In the genomic region with DNA sequence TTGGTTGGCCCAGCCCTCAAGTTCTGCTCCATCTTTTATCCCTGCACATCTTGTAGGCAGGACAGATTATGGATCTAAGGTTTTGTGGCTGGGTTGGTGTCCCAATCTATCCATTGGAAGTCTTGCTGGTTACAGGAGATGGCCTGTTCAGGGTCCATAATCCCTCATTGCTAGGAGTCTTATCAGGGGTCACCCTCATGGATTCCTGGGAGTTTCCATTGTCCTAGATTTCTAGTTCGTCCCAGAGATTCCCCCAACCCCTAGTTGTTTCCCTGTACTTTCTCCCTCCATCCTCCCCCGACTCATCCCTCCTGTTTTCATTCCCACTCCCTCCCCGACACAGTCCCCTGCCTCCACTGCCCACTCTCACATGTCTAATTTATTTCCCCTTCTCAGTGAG, we compare ENCODE assay signal across 25 mouse cellular contexts.
"Had no signal": no experiment of that assay in that cellular context is flagged by ENCODE, and none has a peak within 500 bp of the region (broad histone marks: within the 10 kb centered on the region; RNA-seq: fewer than 3 reads in every experiment).

No protein-coding gene starts in this region.

- H3K4me1 ChIP-seq: hindbrain, embryonic 13.5 days; hindbrain, embryonic 15.5 days; kidney, embryonic 15.5 days; limb, embryonic 13.5 days; limb, embryonic 15.5 days; liver, embryonic 12.5 days had no signal

- ATAC-seq: hindbrain, postnatal 0 days; intestine, embryonic 16.5 days; liver, embryonic 12.5 days had no signal

- DNase-seq: gastrocnemius, postnatal 14 days; gastrocnemius, postnatal 36 days; heart, adult 18-20 months; heart, postnatal 14 days; heart, postnatal 36 days; kidney, adult 11 months; kidney, adult 2 months; kidney, adult 9 months; kidney, postnatal 14 days; kidney, postnatal 36 days; layer of hippocampus, adult 9-11 months; layer of hippocampus, postnatal 36 days; left cerebral cortex, postnatal 4 days; lung, adult 18-20 months had no signal

- H3K27ac ChIP-seq: hindbrain, embryonic 13.5 days; hindbrain, embryonic 15.5 days; hindbrain, postnatal 0 days; kidney, embryonic 15.5 days; kidney, postnatal 0 days; limb, embryonic 13.5 days; limb, embryonic 15.5 days; liver, embryonic 12.5 days; liver, embryonic 14.5 days had no signal

- H3K27me3 ChIP-seq: hindbrain, embryonic 13.5 days; hindbrain, embryonic 15.5 days; kidney, embryonic 15.5 days; limb, embryonic 13.5 days; limb, embryonic 15.5 days; liver, embryonic 12.5 days had no signal

- H3K9me3 ChIP-seq: hindbrain, embryonic 13.5 days; hindbrain, embryonic 15.5 days; kidney, embryonic 15.5 days; limb, embryonic 13.5 days; limb, embryonic 15.5 days; liver, embryonic 12.5 days had no signal

- H3K4me3 ChIP-seq: hindbrain, embryonic 13.5 days; hindbrain, embryonic 15.5 days; kidney, embryonic 15.5 days; limb, embryonic 13.5 days; limb, embryonic 15.5 days; liver, embryonic 12.5 days had no signal

- H3K4me2 ChIP-seq: heart, embryonic 11.5 days; hindbrain, embryonic 13.5 days; hindbrain, embryonic 15.5 days; kidney, embryonic 15.5 days; limb, embryonic 13.5 days; limb, embryonic 15.5 days; liver, embryonic 12.5 days had no signal

- H3K9ac ChIP-seq: hindbrain, embryonic 13.5 days; hindbrain, embryonic 15.5 days; kidney, embryonic 15.5 days; limb, embryonic 13.5 days; limb, embryonic 15.5 days; liver, embryonic 12.5 days; liver, embryonic 14.5 days had no signal
